Mouse (Mus musculus) G1E (cell line): ENCODE results near the gene Auts2. TPM values are rescaled to one million over a fixed set of nuclear protein-coding genes. Genes with fewer than 3 reads are reported as not detected.

Experiments
- ATAC-seq: 2 replicates; pipeline ENCODE4 v1.8.0; 2016; ENCODE audit warnings: mild to moderate bottlenecking; ENCODE audit not compliant: insufficient number of reproducible peaks, poor library complexity, low FRiP score, severe bottlenecking; ENCODE audit errors: extremely low read depth
- DNase-seq: peaks from one replicate; pipeline ENCODE4 v3.0.0; 2012; ENCODE audit warnings: low spot score
- H3K27me3 ChIP-seq: 2 replicates; pipeline ENCODE4 v1.6.1; 2012; ENCODE audit warnings: mild to moderate bottlenecking, low read length, inconsistent platforms; ENCODE audit not compliant: insufficient read depth
- H3K36me3 ChIP-seq: replicated peaks from 2 replicates; pipeline ENCODE3; 2012; ENCODE audit warnings: mild to moderate bottlenecking, inconsistent platforms
- H3K4me1 ChIP-seq: 2 replicates; pipeline ENCODE4 v1.6.1; 2012; ENCODE audit warnings: low read depth, low read length, inconsistent platforms, mixed read lengths; ENCODE audit not compliant: insufficient read depth
- H3K4me3 ChIP-seq: 2 replicates; pipeline ENCODE4 v1.5.1; 2012; ENCODE audit warnings: low read depth, mild to moderate bottlenecking, inconsistent platforms, low read length, moderate library complexity, mixed read lengths
- H3K9me3 ChIP-seq: replicated peaks from 2 replicates; pipeline ENCODE4 v1.6.1; 2012; ENCODE audit warnings: inconsistent platforms
- CTCF ChIP-seq: IDR thresholded peaks from 2 replicates; pipeline ENCODE4 v1.5.1; 2012; ENCODE audit warnings: low read depth, low read length, inconsistent platforms, mixed read lengths
- GATA1 ChIP-seq: IDR thresholded peaks from 2 replicates; pipeline ENCODE4 v1.6.1; 2012; ENCODE audit warnings: borderline replicate concordance, low read length, inconsistent platforms, mixed read lengths
- GATA2 ChIP-seq: IDR thresholded peaks from 2 replicates; pipeline ENCODE4 v1.6.1; 2012; ENCODE audit warnings: low read depth, low read length, inconsistent platforms, borderline replicate concordance
- POLR2AphosphoS5 ChIP-seq: IDR thresholded peaks from 2 replicates; pipeline ENCODE4 v1.6.1; 2012; ENCODE audit warnings: low read depth, low read length, inconsistent platforms; ENCODE audit not compliant: insufficient replicate concordance
- TAL1 ChIP-seq: conservative IDR thresholded peaks from 2 replicates; pipeline ENCODE4 v1.6.1; 2012; ENCODE audit warnings: low read depth, low read length, inconsistent platforms, mixed read lengths
- polyA plus RNA-seq: library from polyadenylated mRNA; stranded (reverse); fragments of >175 nt; gene quantifications from 2 replicates; pipeline ENCODE4 v1.2.3, GENCODE M21; 2012
- total RNA-seq, 2 experiments: library from RNA; stranded (forward) in 1 of 2; stranded (reverse) in 1 of 2; fragments of 200-1000 nt in 1 of 2; fragments of >200 nt in 1 of 2; fragmentation: Nextera tagmentation in 1 of 2; gene quantifications; 2 replicates each; pipeline ENCODE4 v1.2.3; 2014 to 2017

Gene Auts2
- total and polyA plus RNA-seq, 3 experiments = 0.09 to 1.3 (median 0.90) TPM

- DNase-seq (no peak), ATAC-seq (no peak)
- H3K4me1 ChIP-seq = no peaks in the 10 kb centered on the region
- no peaks in the 10 kb centered on the region for H3K27me3 ChIP-seq
- H3K9me3 ChIP-seq = peaks cover 22% of the 10 kb centered on the region
- no peaks in the 10 kb centered on the region for H3K36me3 ChIP-seq
- no peak for TF ChIP-seq TAL1
- no peak for TF ChIP-seq CTCF
- TF ChIP-seq GATA1 = no peak
- no peak for TF ChIP-seq GATA2
- TF ChIP-seq POLR2AphosphoS5 = no peak
- H3K4me3 ChIP-seq = no peak overlapping the region
These were observed 586.1 kb downstream of the Auts2 start for GRCm38 (mm10) chr5:131956998-131957397.

DNA sequence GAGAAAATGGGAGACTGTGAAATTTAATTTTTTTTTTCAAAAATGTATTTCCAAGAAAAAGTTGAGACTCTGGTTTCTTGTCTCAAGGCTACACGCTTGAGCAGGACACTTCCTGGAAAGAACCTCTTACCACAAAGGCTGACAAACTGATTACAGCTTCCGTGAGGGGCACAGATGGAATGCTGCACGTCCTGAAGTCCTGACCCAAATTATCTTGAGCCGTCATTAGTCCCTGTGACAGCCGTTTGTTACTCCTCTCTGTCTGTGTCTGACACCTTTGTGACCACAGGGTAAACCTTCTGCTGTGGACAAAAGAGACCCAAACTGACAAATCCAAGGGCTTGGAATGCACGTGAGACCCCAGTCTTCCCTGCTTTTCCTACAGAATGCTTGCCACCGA is 587.1 kb downstream of the Auts2 start:
- ATAC-seq (no peak), DNase-seq (no peak)
- Histone ChIP-seq H3K9me3 (peaks cover 16% of the 10 kb centered on the region), H3K27me3 (no peaks in the 10 kb centered on the region), H3K4me3 (no peak overlapping the region), H3K4me1 (no peaks in the 10 kb centered on the region), H3K36me3 (no peaks in the 10 kb centered on the region)
- TF ChIP-seq GATA2 (no peak), CTCF (no peak), POLR2AphosphoS5 (no peak), TAL1 (no peak), GATA1 (no peak)

DNA sequence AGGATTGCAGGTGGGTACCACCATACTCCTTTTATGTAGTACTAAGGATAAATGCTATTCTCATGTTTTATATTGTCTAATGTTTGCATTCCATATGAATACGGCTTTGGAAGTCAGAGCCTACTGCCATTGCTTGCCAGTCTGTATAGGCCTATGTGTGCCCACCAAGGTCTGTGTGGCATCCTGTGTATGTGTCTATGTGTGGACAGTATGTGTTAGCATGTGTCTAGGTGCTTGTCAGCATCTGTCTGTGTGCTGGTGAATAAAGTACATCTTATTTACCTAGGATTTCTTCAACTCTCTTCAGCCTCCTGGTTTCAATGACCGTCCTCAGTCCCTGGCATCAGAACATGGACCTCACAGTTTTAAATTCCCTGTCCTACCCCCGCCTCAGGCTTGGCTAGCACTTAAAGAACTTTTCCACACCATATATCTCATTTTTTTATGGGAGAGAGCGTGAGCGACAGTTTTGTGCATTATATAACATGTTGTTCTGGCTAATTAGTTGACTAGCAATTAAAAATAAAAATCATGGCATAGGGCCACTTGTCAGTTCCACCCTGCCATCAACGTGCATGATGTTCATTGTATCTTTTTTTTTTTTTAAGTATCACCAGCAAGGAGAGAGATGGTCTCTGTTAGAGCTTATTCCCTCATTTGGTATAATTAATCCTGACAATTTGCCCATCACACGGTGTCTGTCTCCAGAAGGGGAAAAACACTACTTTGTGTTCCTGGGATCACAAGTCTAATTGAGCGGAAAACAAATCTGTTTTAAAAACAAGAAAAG is 587.7 kb downstream of the Auts2 start:
- ATAC-seq = no peak
- Histone ChIP-seq H3K9me3 (peaks cover 16% of the 10 kb centered on the region), H3K4me1 (no peaks in the 10 kb centered on the region), H3K27me3 (no peaks in the 10 kb centered on the region), H3K4me3 (no peak overlapping the region), H3K36me3 (no peaks in the 10 kb centered on the region)
- no peak for DNase-seq
- TF ChIP-seq CTCF (no peak), GATA1 (no peak), POLR2AphosphoS5 (no peak), GATA2 (no peak), TAL1 (no peak)

DNA sequence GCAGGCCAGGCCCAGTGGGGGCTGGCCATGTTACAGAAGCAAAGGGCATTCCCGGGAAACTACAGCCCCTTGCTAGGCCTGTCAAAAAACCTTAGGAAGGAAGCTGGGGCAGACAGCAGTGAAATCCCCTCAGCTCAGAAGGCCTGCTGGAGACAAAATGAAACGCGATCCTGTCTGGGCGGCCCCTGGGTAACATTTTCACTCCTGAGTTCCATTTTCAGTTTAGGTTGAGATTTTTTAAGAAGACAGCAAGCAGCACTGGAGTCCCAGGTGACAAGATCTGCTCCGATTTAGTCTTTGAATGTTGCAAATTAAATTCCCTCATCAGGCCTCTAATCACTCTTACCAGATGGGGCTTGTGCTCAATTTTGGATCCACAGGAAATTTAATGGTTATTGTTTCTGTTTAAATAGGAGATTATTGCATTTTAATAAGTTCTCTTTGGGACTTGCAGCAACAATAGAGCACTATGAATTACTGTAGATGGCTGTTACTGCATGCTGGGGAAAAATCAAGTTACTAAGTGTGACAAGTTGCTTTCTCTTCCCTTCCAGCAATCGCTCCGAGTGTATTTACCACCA is 594.5 kb downstream of the Auts2 start:
- no peak for ATAC-seq
- Histone ChIP-seq H3K4me1 (no peaks in the 10 kb centered on the region), H3K27me3 (no peaks in the 10 kb centered on the region), H3K9me3 (peaks cover 28% of the 10 kb centered on the region), H3K4me3 (no peak overlapping the region), H3K36me3 (no peaks in the 10 kb centered on the region)
- DNase-seq = no peak
- no peak for TF ChIP-seq POLR2AphosphoS5
- no peak for TF ChIP-seq TAL1
- TF ChIP-seq GATA1 = no peak
- TF ChIP-seq CTCF = no peak
- TF ChIP-seq GATA2 = no peak

DNA sequence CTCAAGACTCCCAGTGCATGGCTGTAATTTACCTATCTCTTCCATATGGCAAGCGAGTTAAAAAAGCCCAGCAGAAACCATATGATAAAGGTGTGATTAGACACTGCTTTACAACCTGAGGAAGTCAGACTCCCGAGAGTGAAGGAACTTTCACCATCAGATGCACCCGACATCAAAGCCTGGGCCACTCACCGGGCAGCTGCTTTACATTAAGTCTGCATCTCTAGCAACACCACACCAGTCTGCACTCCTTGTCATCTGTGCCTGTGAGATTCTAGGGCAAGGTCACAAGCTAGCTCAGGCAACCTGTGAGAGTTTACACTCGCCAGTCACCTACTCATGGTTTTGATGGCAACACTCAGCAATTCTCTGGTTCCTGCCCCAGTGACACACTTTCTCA is 596.3 kb downstream of the Auts2 start:
- H3K4me1 ChIP-seq = no peaks in the 10 kb centered on the region
- TF ChIP-seq POLR2AphosphoS5 (no peak), CTCF (no peak), TAL1 (no peak), GATA1 (no peak), GATA2 (no peak)

GRCm38 (mm10) chr5:131944761-131945160 is 598.4 kb downstream of the Auts2 start:
- TF ChIP-seq TAL1 (no peak), POLR2AphosphoS5 (no peak), CTCF (no peak), GATA1 (no peak), GATA2 (no peak)
- Histone ChIP-seq H3K4me1 (no peaks in the 10 kb centered on the region), H3K4me3 (no peak overlapping the region), H3K9me3 (peaks cover 31% of the 10 kb centered on the region), H3K27me3 (no peaks in the 10 kb centered on the region), H3K36me3 (no peaks in the 10 kb centered on the region)
- DNase-seq (no peak), ATAC-seq (no peak)

More for the DNA sequence above, 596.3 kb downstream of the Auts2 start:
- ATAC-seq (no peak), DNase-seq (no peak)
- H3K36me3 ChIP-seq = no peaks in the 10 kb centered on the region
- H3K4me3 ChIP-seq = no peak overlapping the region
- H3K9me3 ChIP-seq = peaks cover 26% of the 10 kb centered on the region
- H3K27me3 ChIP-seq = no peaks in the 10 kb centered on the region
